Mouse (Mus musculus): ENCODE results near the gene Cela2a.

Cela2a gene

GRCm38 (mm10) chr4:141865006-141865405, 39.0 kb upstream of the Cela2a start:
- Histone ChIP-seq H3K27me3 (ENCODE audit: control insufficient read depth, insufficient read depth, low read length, poor library complexity, severe bottlenecking) (no peaks in the 10 kb centered on the region), H3K36me3 (ENCODE audit: control insufficient read depth, insufficient read depth, low read length, poor library complexity, severe bottlenecking) (no peaks in the 10 kb centered on the region; the same call in 1 of the 2 replicates)
- no peak for DNase-seq (ENCODE audit: low read depth, low spot score)

- no peaks in the 10 kb centered on the region for H3K27me3 ChIP-seq (ENCODE audit: control insufficient read depth, insufficient read depth, low read length, poor library complexity, severe bottlenecking)
- DNase-seq (ENCODE audit: low read depth, low spot score): no peak
- no peaks in the 10 kb centered on the region; the same call in 1 of the 2 replicates for H3K36me3 ChIP-seq (ENCODE audit: control insufficient read depth, insufficient read depth, low read length, poor library complexity, severe bottlenecking)
Observed at GRCm38 (mm10) chr4:141864506-141864905, 38.5 kb upstream of the Cela2a start.

- DNase-seq (ENCODE audit: low read depth, low spot score): no peak
- Histone ChIP-seq H3K27me3 (ENCODE audit: control insufficient read depth, insufficient read depth, low read length, poor library complexity, severe bottlenecking) (no peaks in the 10 kb centered on the region), H3K36me3 (ENCODE audit: control insufficient read depth, insufficient read depth, low read length, poor library complexity, severe bottlenecking) (no peaks in the 10 kb centered on the region; the same call in 1 of the 2 replicates)
Observed at GRCm38 (mm10) chr4:141863726-141864280, 37.8 kb upstream of the Cela2a start.

- DNase-seq (ENCODE audit: low read depth, low spot score): no peak
- no peaks in the 10 kb centered on the region; the same call in 1 of the 2 replicates for H3K36me3 ChIP-seq (ENCODE audit: control insufficient read depth, insufficient read depth, low read length, poor library complexity, severe bottlenecking)
- no peaks in the 10 kb centered on the region for H3K27me3 ChIP-seq (ENCODE audit: control insufficient read depth, insufficient read depth, low read length, poor library complexity, severe bottlenecking)
Observed at GRCm38 (mm10) chr4:141862867-141863266, 36.9 kb upstream of the Cela2a start.

GRCm38 (mm10) chr4:141861591-141862295, 35.8 kb upstream of the Cela2a start:
- no peaks in the 10 kb centered on the region; the same call in 1 of the 2 replicates for H3K36me3 ChIP-seq (ENCODE audit: control insufficient read depth, insufficient read depth, low read length, poor library complexity, severe bottlenecking)
- DNase-seq (ENCODE audit: low read depth, low spot score): no peak
- no peaks in the 10 kb centered on the region for H3K27me3 ChIP-seq (ENCODE audit: control insufficient read depth, insufficient read depth, low read length, poor library complexity, severe bottlenecking)

- no peak for DNase-seq (ENCODE audit: low read depth, low spot score)
- H3K36me3 ChIP-seq (ENCODE audit: control insufficient read depth, insufficient read depth, low read length, poor library complexity, severe bottlenecking): no peaks in the 10 kb centered on the region; the same call in 1 of the 2 replicates
- H3K27me3 ChIP-seq (ENCODE audit: control insufficient read depth, insufficient read depth, low read length, poor library complexity, severe bottlenecking): no peaks in the 10 kb centered on the region
Observed at GRCm38 (mm10) chr4:141860246-141860841, 34.4 kb upstream of the Cela2a start.

GRCm38 (mm10) chr4:141859351-141859750, 33.4 kb upstream of the Cela2a start:
- no peaks in the 10 kb centered on the region for H3K27me3 ChIP-seq (ENCODE audit: control insufficient read depth, insufficient read depth, low read length, poor library complexity, severe bottlenecking)

GRCm38 (mm10) chr4:141858501-141858900, 32.5 kb upstream of the Cela2a start:
- no peaks in the 10 kb centered on the region for H3K27me3 ChIP-seq (ENCODE audit: control insufficient read depth, insufficient read depth, low read length, poor library complexity, severe bottlenecking)
- H3K36me3 ChIP-seq (ENCODE audit: control insufficient read depth, insufficient read depth, low read length, poor library complexity, severe bottlenecking): no peaks in the 10 kb centered on the region; the same call in 1 of the 2 replicates
- DNase-seq (ENCODE audit: low read depth, low spot score): peak; percentile 52

More at GRCm38 (mm10) chr4:141859351-141859750, 33.4 kb upstream of the Cela2a start:
- no peak for DNase-seq (ENCODE audit: low read depth, low spot score)
- H3K36me3 ChIP-seq (ENCODE audit: control insufficient read depth, insufficient read depth, low read length, poor library complexity, severe bottlenecking): no peaks in the 10 kb centered on the region; the same call in 1 of the 2 replicates

GRCm38 (mm10) chr4:141857422-141857930, 31.5 kb upstream of the Cela2a start:
- no peaks in the 10 kb centered on the region for H3K27me3 ChIP-seq (ENCODE audit: control insufficient read depth, insufficient read depth, low read length, poor library complexity, severe bottlenecking)
- no peaks in the 10 kb centered on the region; the same call in 1 of the 2 replicates for H3K36me3 ChIP-seq (ENCODE audit: control insufficient read depth, insufficient read depth, low read length, poor library complexity, severe bottlenecking)
- peak; percentile 77 for DNase-seq (ENCODE audit: low read depth, low spot score)

GRCm38 (mm10) chr4:141853437-141853836, 27.5 kb upstream of the Cela2a start:
- DNase-seq (ENCODE audit: low read depth, low spot score): peak; percentile 81
- Histone ChIP-seq H3K27me3 (ENCODE audit: control insufficient read depth, insufficient read depth, low read length, poor library complexity, severe bottlenecking) (no peaks in the 10 kb centered on the region), H3K36me3 (ENCODE audit: control insufficient read depth, insufficient read depth, low read length, poor library complexity, severe bottlenecking) (no peaks in the 10 kb centered on the region)

GRCm38 (mm10) chr4:141845999-141846398, 20.0 kb upstream of the Cela2a start, which contains the start of gene Ctrc:
TSS of gene Ctrc (minus strand) at chr4:141846359.
- no peak for DNase-seq (ENCODE audit: low read depth, low spot score)
- no peaks in the 10 kb centered on the region for H3K36me3 ChIP-seq (ENCODE audit: control insufficient read depth, insufficient read depth, low read length, poor library complexity, severe bottlenecking)
- H3K27me3 ChIP-seq (ENCODE audit: control insufficient read depth, insufficient read depth, low read length, poor library complexity, severe bottlenecking): no peaks in the 10 kb centered on the region

GRCm38 (mm10) chr4:141834536-141835095, 8.7 kb upstream of the Cela2a start:
- Histone ChIP-seq H3K27me3 (ENCODE audit: control insufficient read depth, insufficient read depth, low read length, poor library complexity, severe bottlenecking) (no peaks in the 10 kb centered on the region), H3K36me3 (ENCODE audit: control insufficient read depth, insufficient read depth, low read length, poor library complexity, severe bottlenecking) (no peaks in the 10 kb centered on the region)
- DNase-seq (ENCODE audit: low read depth, low spot score): no peak

GRCm38 (mm10) chr4:141833911-141834310, 8.0 kb upstream of the Cela2a start:
- Histone ChIP-seq H3K27me3 (ENCODE audit: control insufficient read depth, insufficient read depth, low read length, poor library complexity, severe bottlenecking) (no peaks in the 10 kb centered on the region), H3K36me3 (ENCODE audit: control insufficient read depth, insufficient read depth, low read length, poor library complexity, severe bottlenecking) (no peaks in the 10 kb centered on the region)
- no peak for DNase-seq (ENCODE audit: low read depth, low spot score)

- Histone ChIP-seq H3K36me3 (ENCODE audit: control insufficient read depth, insufficient read depth, low read length, poor library complexity, severe bottlenecking) (no peaks in the 10 kb centered on the region), H3K27me3 (ENCODE audit: control insufficient read depth, insufficient read depth, low read length, poor library complexity, severe bottlenecking) (no peaks in the 10 kb centered on the region)
- DNase-seq (ENCODE audit: low read depth, low spot score): no peak
Observed at GRCm38 (mm10) chr4:141831361-141831760, 5.4 kb upstream of the Cela2a start.

- no peak for DNase-seq (ENCODE audit: low read depth, low spot score)
- no peaks in the 10 kb centered on the region for H3K36me3 ChIP-seq (ENCODE audit: control insufficient read depth, insufficient read depth, low read length, poor library complexity, severe bottlenecking)
Observed at GRCm38 (mm10) chr4:141830381-141830780, 4.4 kb upstream of the Cela2a start.

More at GRCm38 (mm10) chr4:141830381-141830780, 4.4 kb upstream of the Cela2a start:
- no peaks in the 10 kb centered on the region for H3K27me3 ChIP-seq (ENCODE audit: control insufficient read depth, insufficient read depth, low read length, poor library complexity, severe bottlenecking)
